Mouse (Mus musculus): ENCODE measurements at regions not wholly inside any gene's neighbourhood (a gene's known extent, or its start where the extent isn't known, plus 50 kb on each side); places are given as distances from the start of the nearest gene placed in this dataset.

GRCm38 (mm10) chr2:75039066-75039465 is 213.5 kb downstream of the Mtx2 start:
- H3K27ac ChIP-seq (ENCODE audit: control insufficient read depth, low read depth, low read length) = no peak overlapping the region
- H3K9me3 ChIP-seq (replicated peaks; ENCODE audit: insufficient read depth, low read length) = no peaks in the 10 kb centered on the region
- H3K79me2 ChIP-seq (ENCODE audit: control insufficient read depth, insufficient read depth, low read length, poor library complexity) = no peaks in the 10 kb centered on the region
- no peaks in the 10 kb centered on the region for H3K4me1 ChIP-seq (ENCODE audit: control insufficient read depth in 1 of 2, insufficient read depth in 2 of 2, low read length in 2 of 2)
- H3K36me3 ChIP-seq (ENCODE audit: control insufficient read depth in 1 of 2, insufficient read depth in 2 of 2, low read length in 2 of 2) = no peaks in the 10 kb centered on the region
- no peaks in the 10 kb centered on the region; a peak in 1 of 4 replicates for H3K27me3 ChIP-seq (ENCODE audit: control insufficient read depth in 1 of 2, insufficient read depth in 2 of 2, low read length in 2 of 2)
- DNase-seq (ENCODE audit: low read depth, low spot score) = no peak
- TF ChIP-seq GATA1 (IDR thresholded peaks at IDR 0.05; ENCODE audit: low read depth, low read length) (no peak), ZC3H11A (IDR thresholded peaks at IDR 0.05; ENCODE audit: low read depth, low read length) (no peak), MAFK (IDR thresholded peaks at IDR 0.05; ENCODE audit: borderline replicate concordance, low read depth, low read length) (no peak)
- no peak overlapping the region for H3K9ac ChIP-seq (ENCODE audit: control insufficient read depth, low read depth, low read length, poor library complexity, severe bottlenecking)
- no peak overlapping the region for H3K4me3 ChIP-seq (ENCODE audit: control insufficient read depth in 1 of 2, insufficient read depth in 1 of 2, low read depth in 2 of 2, low read length in 2 of 2)

GRCm38 (mm10) chr2:75046892-75047291 is 221.3 kb downstream of the Mtx2 start:
- H3K4me3 ChIP-seq (ENCODE audit: control insufficient read depth in 1 of 2, insufficient read depth in 1 of 2, low read depth in 2 of 2, low read length in 2 of 2) = no peak overlapping the region
- no peak overlapping the region for H3K27ac ChIP-seq (ENCODE audit: control insufficient read depth, low read depth, low read length)
- DNase-seq (ENCODE audit: low read depth, low spot score) = no peak
- TF ChIP-seq UBTF (IDR thresholded peaks at IDR 0.05; ENCODE audit: borderline replicate concordance, insufficient read depth, low read depth, low read length) (no peak), MYB (IDR thresholded peaks at IDR 0.05; ENCODE audit: low read depth, low read length) (no peak), MAX (IDR thresholded peaks at IDR 0.05; ENCODE audit: low read length) (no peak), EP300 (IDR thresholded peaks at IDR 0.05; ENCODE audit: low read depth in 1 of 2, low read length in 2 of 2) (no peak), MXI1 (IDR thresholded peaks at IDR 0.05; ENCODE audit: low read depth, low read length) (no peak), SIN3A (IDR thresholded peaks at IDR 0.05; ENCODE audit: low read length) (no peak), TAL1 (IDR thresholded peaks at IDR 0.05; ENCODE audit: low read length) (no peak), ZNF384 (IDR thresholded peaks at IDR 0.05; ENCODE audit: low read depth, low read length) (no peak), POLR2AphosphoS5 (IDR thresholded peaks at IDR 0.05; ENCODE audit: borderline replicate concordance, low read depth, low read length) (no peak)
- H3K36me3 ChIP-seq (ENCODE audit: control insufficient read depth in 1 of 2, insufficient read depth in 2 of 2, low read length in 2 of 2) = no peaks in the 10 kb centered on the region
- H3K79me2 ChIP-seq (ENCODE audit: control insufficient read depth, insufficient read depth, low read length, poor library complexity) = no peaks in the 10 kb centered on the region
- no peaks in the 10 kb centered on the region for H3K9me3 ChIP-seq (replicated peaks; ENCODE audit: insufficient read depth, low read length)
- peaks cover 0 to 2% of the 10 kb centered on the region in 2 experiments; a peak in 2 of 4 replicates for H3K27me3 ChIP-seq (ENCODE audit: control insufficient read depth in 1 of 2, insufficient read depth in 2 of 2, low read length in 2 of 2)
- no peak overlapping the region for H3K9ac ChIP-seq (ENCODE audit: control insufficient read depth, low read depth, low read length, poor library complexity, severe bottlenecking)
- no peaks in the 10 kb centered on the region for H3K4me1 ChIP-seq (ENCODE audit: control insufficient read depth in 1 of 2, insufficient read depth in 2 of 2, low read length in 2 of 2)

- Histone ChIP-seq H3K9ac (ENCODE audit: control insufficient read depth, low read depth, low read length, poor library complexity, severe bottlenecking) (no peak overlapping the region), H3K79me2 (ENCODE audit: control insufficient read depth, insufficient read depth, low read length, poor library complexity) (no peaks in the 10 kb centered on the region), H3K4me1 (ENCODE audit: control insufficient read depth in 1 of 2, insufficient read depth in 2 of 2, low read length in 2 of 2) (no peaks in the 10 kb centered on the region), H3K27ac (ENCODE audit: control insufficient read depth, low read depth, low read length) (no peak overlapping the region), H3K36me3 (ENCODE audit: control insufficient read depth in 1 of 2, insufficient read depth in 2 of 2, low read length in 2 of 2) (no peaks in the 10 kb centered on the region), H3K27me3 (ENCODE audit: control insufficient read depth in 1 of 2, insufficient read depth in 2 of 2, low read length in 2 of 2) (peaks cover 0 to 4% of the 10 kb centered on the region in 2 experiments; a peak in 2 of 4 replicates), H3K4me3 (ENCODE audit: control insufficient read depth in 1 of 2, insufficient read depth in 1 of 2, low read depth in 2 of 2, low read length in 2 of 2) (no peak overlapping the region), H3K9me3 (replicated peaks; ENCODE audit: insufficient read depth, low read length) (no peaks in the 10 kb centered on the region)
- no peak for TF ChIP-seq GATA1 (IDR thresholded peaks at IDR 0.05; ENCODE audit: low read depth, low read length)
- no peak for TF ChIP-seq SMC3 (IDR thresholded peaks at IDR 0.05; ENCODE audit: low read depth, low read length)
- no peak for TF ChIP-seq MEF2A (IDR thresholded peaks at IDR 0.05; ENCODE audit: extremely low read depth, insufficient replicate concordance, low read depth, low read length, poor library complexity, severe bottlenecking)
- no peak for TF ChIP-seq HCFC1 (IDR thresholded peaks at IDR 0.05; ENCODE audit: low read depth, low read length)
- no peak for TF ChIP-seq SIN3A (IDR thresholded peaks at IDR 0.05; ENCODE audit: low read length)
- no peak for TF ChIP-seq POLR2AphosphoS5 (IDR thresholded peaks at IDR 0.05; ENCODE audit: borderline replicate concordance, low read depth, low read length)
- no peak for TF ChIP-seq MAX (IDR thresholded peaks at IDR 0.05; ENCODE audit: low read length)
- no peak for DNase-seq (ENCODE audit: low read depth, low spot score)
Observed at GRCm38 (mm10) chr2:75048071-75048470, 222.5 kb downstream of the Mtx2 start.

Data from MEL (cell line).